Mouse (Mus musculus) MEL (cell line): ENCODE results near the gene 9930021J03Rik. TPM values are rescaled to one million over a fixed set of nuclear protein-coding genes. Genes with fewer than 3 reads are reported as not detected.

Experiments
- DNase-seq: peaks from one replicate; pipeline ENCODE4 v3.0.0; 2011; ENCODE audit warnings: low read depth, low spot score
- H3K27ac ChIP-seq: 2 replicates; pipeline ENCODE4 v1.5.1; 2012; ENCODE audit warnings: low read depth, mild to moderate bottlenecking, control low read depth, low read length, moderate library complexity; ENCODE audit not compliant: control insufficient read depth
- H3K27me3 ChIP-seq, 2 experiments: fragments of 150-350 bp in 1 of 2; sonication (generic) in 1 of 2; 2 replicates each; pipeline ENCODE4 v1.6.1; 2012; ENCODE audit warnings: low read length in 2 of 2, mild to moderate bottlenecking in 2 of 2, improper control_type of control experiment in 1 of 2, moderate library complexity in 1 of 2; ENCODE audit not compliant: insufficient read depth in 2 of 2, control insufficient read depth in 1 of 2
- H3K36me3 ChIP-seq, 2 experiments: 2 replicates each; pipeline ENCODE4 v1.6.1; 2012 to 2014; ENCODE audit warnings: low read length in 2 of 2, improper control_type of control experiment in 1 of 2, inconsistent platforms in 1 of 2, mild to moderate bottlenecking in 1 of 2; ENCODE audit not compliant: insufficient read depth in 2 of 2, control insufficient read depth in 1 of 2
- H3K4me1 ChIP-seq, 2 experiments: fragments of 150-350 bp in 1 of 2; sonication (generic) in 1 of 2; 2 replicates each; pipeline ENCODE4 v1.6.1; 2012; ENCODE audit warnings: low read length in 2 of 2, improper control_type of control experiment in 1 of 2, mild to moderate bottlenecking in 1 of 2; ENCODE audit not compliant: insufficient read depth in 2 of 2, control insufficient read depth in 1 of 2
- H3K4me3 ChIP-seq, 2 experiments: fragments of 150-350 bp in 1 of 2; sonication (generic) in 1 of 2; 2 replicates each; pipeline ENCODE4 v1.5.1; 2012; ENCODE audit warnings: low read depth in 2 of 2, low read length in 2 of 2, mild to moderate bottlenecking in 2 of 2, moderate library complexity in 2 of 2, control low read depth in 1 of 2, improper control_type of control experiment in 1 of 2; ENCODE audit not compliant: control insufficient read depth in 1 of 2, insufficient read depth in 1 of 2
- H3K79me2 ChIP-seq: 2 replicates; pipeline ENCODE4 v1.6.1; 2012; ENCODE audit warnings: mild to moderate bottlenecking, low read length, moderate library complexity; ENCODE audit not compliant: control insufficient read depth, poor library complexity, insufficient read depth
- H3K9ac ChIP-seq: 2 replicates; pipeline ENCODE4 v1.6.1; 2012; ENCODE audit warnings: low read depth, mild to moderate bottlenecking, control low read depth, low read length, moderate library complexity; ENCODE audit not compliant: control insufficient read depth, poor library complexity, severe bottlenecking
- H3K9me3 ChIP-seq: fragments of 150-350 bp; sonication (generic); replicated peaks from 2 replicates; pipeline ENCODE4 v1.6.1; 2012; ENCODE audit warnings: mild to moderate bottlenecking, low read length, improper control_type of control experiment, moderate library complexity; ENCODE audit not compliant: insufficient read depth
- BHLHE40 ChIP-seq: IDR thresholded peaks from 2 replicates; pipeline ENCODE4 v1.6.1; 2012; ENCODE audit warnings: low read depth, mild to moderate bottlenecking, inconsistent platforms, low read length, improper control_type of control experiment, borderline replicate concordance
- CHD1 ChIP-seq: IDR thresholded peaks from 2 replicates; pipeline ENCODE4 v1.6.1; 2012; ENCODE audit warnings: low read depth, mild to moderate bottlenecking, inconsistent platforms, low read length, improper control_type of control experiment
- CTCF ChIP-seq, 3 experiments: IDR thresholded peaks in 2 of 3; conservative IDR thresholded peaks in 1 of 3; 2 replicates each; pipeline ENCODE4 v1.5.1; 2011 to 2012; ENCODE audit warnings: low read length in 3 of 3, low read depth in 2 of 3, mild to moderate bottlenecking in 2 of 3, improper control_type of control experiment in 1 of 3, inconsistent platforms in 1 of 3, mixed read lengths in 1 of 3, moderate library complexity in 1 of 3; ENCODE audit not compliant: control insufficient read depth in 1 of 3, insufficient read depth in 1 of 3, poor library complexity in 1 of 3, severe bottlenecking in 1 of 3
- E2F4 ChIP-seq: IDR thresholded peaks from 2 replicates; pipeline ENCODE4 v1.6.1; 2011; ENCODE audit warnings: low read depth, low read length, improper control_type of control experiment, borderline replicate concordance
- GABPA ChIP-seq: IDR thresholded peaks from 2 replicates; pipeline ENCODE4 v1.6.1; 2012; ENCODE audit warnings: low read depth, mild to moderate bottlenecking, inconsistent platforms, low read length, improper control_type of control experiment, moderate library complexity
- JUND ChIP-seq: IDR thresholded peaks from 2 replicates; pipeline ENCODE4 v1.6.1; 2011; ENCODE audit warnings: low read depth, mild to moderate bottlenecking, improper control_type of control experiment, low read length
- KAT2A ChIP-seq: conservative IDR thresholded peaks from 2 replicates; pipeline ENCODE4 v1.6.1; 2012; ENCODE audit warnings: low read depth, low read length, improper control_type of control experiment, inconsistent platforms
- MAFK ChIP-seq: IDR thresholded peaks from 2 replicates; pipeline ENCODE4 v1.6.1; 2011; ENCODE audit warnings: low read depth, mild to moderate bottlenecking, low read length, improper control_type of control experiment, borderline replicate concordance
- MAX ChIP-seq: IDR thresholded peaks from 2 replicates; pipeline ENCODE4 v1.6.1; 2011; ENCODE audit warnings: low read length, improper control_type of control experiment
- MAZ ChIP-seq: IDR thresholded peaks from 2 replicates; pipeline ENCODE4 v1.6.1; 2012; ENCODE audit warnings: low read depth, mild to moderate bottlenecking, inconsistent platforms, low read length, improper control_type of control experiment
- MYB ChIP-seq: IDR thresholded peaks from 2 replicates; pipeline ENCODE4 v1.6.1; 2011; ENCODE audit warnings: mild to moderate bottlenecking, low read depth, low read length, improper control_type of control experiment
- NELFE ChIP-seq: IDR thresholded peaks from 2 replicates; pipeline ENCODE4 v1.6.1; 2011; ENCODE audit warnings: low read depth, low read length, improper control_type of control experiment
- NRF1 ChIP-seq: IDR thresholded peaks from 2 replicates; pipeline ENCODE4 v1.6.1; 2014; ENCODE audit warnings: low read depth, mild to moderate bottlenecking, inconsistent platforms, low read length, improper control_type of control experiment, moderate library complexity; ENCODE audit not compliant: poor library complexity, insufficient read depth, severe bottlenecking
- POLR2A ChIP-seq, 2 experiments: IDR thresholded peaks; 2 replicates each; pipeline ENCODE4 v1.6.1; 2011 to 2012; ENCODE audit warnings: low read length in 2 of 2, mild to moderate bottlenecking in 2 of 2, control low read depth in 1 of 2, improper control_type of control experiment in 1 of 2, low read depth in 1 of 2, moderate library complexity in 1 of 2; ENCODE audit not compliant: control insufficient read depth in 1 of 2, insufficient read depth in 1 of 2, poor library complexity in 1 of 2
- POLR2AphosphoS2 ChIP-seq: IDR thresholded peaks from 2 replicates; pipeline ENCODE4 v1.6.1; 2011; ENCODE audit warnings: low read length, improper control_type of control experiment
- RAD21 ChIP-seq: IDR thresholded peaks from 2 replicates; pipeline ENCODE4 v1.6.1; 2011; ENCODE audit warnings: mild to moderate bottlenecking, low read depth, low read length, improper control_type of control experiment
- RCOR1 ChIP-seq: IDR thresholded peaks from 2 replicates; pipeline ENCODE4 v1.6.1; 2012; ENCODE audit warnings: low read depth, mild to moderate bottlenecking, inconsistent platforms, low read length, improper control_type of control experiment
- TBP ChIP-seq: IDR thresholded peaks from 2 replicates; pipeline ENCODE4 v1.8.0; 2011; ENCODE audit warnings: low read depth, low read length, improper control_type of control experiment
- TCF12 ChIP-seq: IDR thresholded peaks from 2 replicates; pipeline ENCODE4 v1.6.1; 2014; ENCODE audit warnings: low read depth, mild to moderate bottlenecking, inconsistent platforms, low read length, improper control_type of control experiment, moderate library complexity
- USF1 ChIP-seq: IDR thresholded peaks from 2 replicates; pipeline ENCODE4 v1.6.1; 2014; ENCODE audit warnings: low read depth, mild to moderate bottlenecking, inconsistent platforms, low read length, improper control_type of control experiment, moderate library complexity
- ZMIZ1 ChIP-seq: IDR thresholded peaks from 2 replicates; pipeline ENCODE4 v1.6.1; 2012; ENCODE audit warnings: low read depth, mild to moderate bottlenecking, inconsistent platforms, low read length, improper control_type of control experiment, moderate library complexity
- ZNF384 ChIP-seq: IDR thresholded peaks from 2 replicates; pipeline ENCODE4 v1.6.1; 2012; ENCODE audit warnings: low read depth, mild to moderate bottlenecking, inconsistent platforms, low read length, improper control_type of control experiment
- polyA plus RNA-seq, 2 experiments: library from polyadenylated mRNA; stranded (reverse) in 1 of 2; unstranded in 1 of 2; fragments of >175 nt in 1 of 2; fragments of >200 nt in 1 of 2; gene quantifications; 2 replicates each; pipeline versions ENCODE4 v1.2.1 to v1.2.4; 2012; ENCODE audit warnings: low replicate concordance in 2 of 2, low read depth in 1 of 2; ENCODE audit not compliant: insufficient read length in 2 of 2, insufficient read depth in 1 of 2, missing spikeins in 1 of 2
- total RNA-seq: library from RNA; depleted of rRNA; stranded (reverse); fragments of 300-350 nt; gene quantifications from 2 replicates; pipeline ENCODE4 v1.2.3, GENCODE M21; 2012

Gene 9930021J03Rik
- total and polyA plus RNA-seq, 3 experiments, result 19.9 to 216 (median 40.9) TPM

- no peaks in the 10 kb centered on the region for H3K9me3 ChIP-seq
- H3K27me3 ChIP-seq, result peaks cover 3% of the 10 kb centered on the region in 2 experiments; a peak in 3 of 4 replicates
- no peaks in the 10 kb centered on the region for H3K36me3 ChIP-seq
- H3K79me2 ChIP-seq, result no peaks in the 10 kb centered on the region
- H3K4me3 ChIP-seq, result no peak overlapping the region
- no peak for TF ChIP-seq MAFK
- H3K27ac ChIP-seq, result no peak overlapping the region
- no peaks in the 10 kb centered on the region for H3K4me1 ChIP-seq
- DNase-seq, result no peak
- H3K9ac ChIP-seq, result no peak overlapping the region
These were observed 37.8 kb upstream of the 9930021J03Rik start for GRCm38 (mm10) chr19:29843641-29844035.

GRCm38 (mm10) chr19:29842973-29843372 lies 37.2 kb upstream of the 9930021J03Rik start:
- Histone ChIP-seq H3K9ac (no peak overlapping the region), H3K27me3 (peaks cover 3% of the 10 kb centered on the region in 2 experiments; a peak in 3 of 4 replicates), H3K27ac (no peak overlapping the region), H3K4me3 (no peak overlapping the region), H3K36me3 (no peaks in the 10 kb centered on the region), H3K4me1 (no peaks in the 10 kb centered on the region), H3K9me3 (no peaks in the 10 kb centered on the region), H3K79me2 (no peaks in the 10 kb centered on the region)
- TF ChIP-seq MAX (no peak), POLR2A (IDR thresholded peaks at IDR 0.05; ENCODE audit: control insufficient read depth in 1 of 2, insufficient read depth in 1 of 2, low read depth in 1 of 2, low read length in 2 of 2, poor library complexity in 1 of 2) (no peak), E2F4 (no peak)
- DNase-seq, result no peak

GRCm38 (mm10) chr19:29840642-29841041 lies 34.9 kb upstream of the 9930021J03Rik start:
- Histone ChIP-seq H3K27me3 (peaks cover 5 to 10% of the 10 kb centered on the region in 2 experiments; a peak in 3 of 4 replicates), H3K36me3 (no peaks in the 10 kb centered on the region), H3K4me3 (no peak overlapping the region), H3K9ac (no peak overlapping the region), H3K4me1 (no peaks in the 10 kb centered on the region), H3K27ac (no peak overlapping the region), H3K79me2 (no peaks in the 10 kb centered on the region), H3K9me3 (no peaks in the 10 kb centered on the region)
- no peak for DNase-seq
- no peak for TF ChIP-seq NRF1
- TF ChIP-seq BHLHE40, result no peak
- no peak for TF ChIP-seq MAZ
- no peak for TF ChIP-seq TBP
- TF ChIP-seq MAFK, result no peak
- no peak for TF ChIP-seq GABPA
- TF ChIP-seq CTCF (IDR thresholded peaks at IDR 0.05 in 2 of 3, conservative IDR thresholded peaks at IDR 0.05 in 1 of 3; ENCODE audit: control insufficient read depth in 1 of 3, insufficient read depth in 1 of 3, low read depth in 2 of 3, low read length in 3 of 3, poor library complexity in 1 of 3, severe bottlenecking in 1 of 3), result no peak
- TF ChIP-seq TCF12, result no peak
- TF ChIP-seq JUND, result no peak
- TF ChIP-seq MYB, result no peak
- no peak for TF ChIP-seq USF1
- TF ChIP-seq ZNF384, result no peak
- TF ChIP-seq ZMIZ1, result no peak
- TF ChIP-seq RAD21, result no peak
- TF ChIP-seq POLR2AphosphoS2, result no peak
- no peak for TF ChIP-seq RCOR1
- no peak for TF ChIP-seq POLR2A (IDR thresholded peaks at IDR 0.05; ENCODE audit: control insufficient read depth in 1 of 2, insufficient read depth in 1 of 2, low read depth in 1 of 2, low read length in 2 of 2, poor library complexity in 1 of 2)
- no peak for TF ChIP-seq CHD1
- no peak for TF ChIP-seq KAT2A
- no peak for TF ChIP-seq NELFE
